Mouse (Mus musculus): ENCODE data around the gene Armcx5.
A peak's percentile ranks its signal among the peaks of the same experiment; 100 is the strongest.
"Not testable (repeated sequence)": the region's sequence is repeated elsewhere in the genome, so short reads cannot be mapped to it uniquely, and the experiment has no call there.

Gene Armcx5

DNA sequence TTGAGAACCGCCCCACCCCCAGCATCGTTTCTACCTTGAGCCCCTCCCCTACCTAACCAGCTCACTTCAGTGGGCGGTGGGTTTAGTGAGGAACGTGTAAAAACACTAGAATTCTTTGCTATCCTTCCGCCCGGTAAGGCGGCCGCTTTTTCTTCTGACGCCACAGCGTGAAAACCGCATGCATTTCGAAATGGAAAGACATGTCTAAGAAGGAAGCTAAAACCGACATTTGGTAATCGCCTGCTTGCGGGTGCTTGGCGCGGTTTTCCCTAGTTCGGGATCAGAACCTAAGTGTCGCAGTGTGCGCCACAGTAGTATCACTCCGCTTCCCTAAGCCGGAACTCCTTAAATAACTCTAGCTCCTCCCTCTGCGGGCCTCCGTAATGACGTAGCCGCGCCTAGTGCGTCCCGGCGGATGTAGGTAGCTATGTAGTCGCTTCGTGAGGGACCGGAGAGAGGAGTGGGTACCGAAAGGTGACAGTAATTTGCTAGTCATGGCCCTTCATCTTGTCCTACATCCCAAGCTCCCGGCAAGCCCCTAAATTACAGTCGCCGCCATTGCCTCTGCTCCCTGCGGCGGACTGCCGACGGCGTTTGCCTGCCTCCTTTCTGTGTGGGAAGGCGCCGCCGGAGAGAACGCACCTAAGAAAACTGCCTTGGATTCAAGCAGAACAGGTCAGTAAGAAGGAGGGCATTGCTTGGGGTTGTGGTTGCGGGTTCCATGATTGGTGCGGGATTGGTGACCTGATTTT lies at the start of gene Armcx5, which contains the start of gene Gprasp1:
TSS of gene Armcx5 (plus strand) at position 430 of the 752 bp plus-strand sequence.
TSS of gene Gprasp1 (plus strand) at position 430 of the 752 bp plus-strand sequence.
- DNase-seq: peak; percentile 88

DNA sequence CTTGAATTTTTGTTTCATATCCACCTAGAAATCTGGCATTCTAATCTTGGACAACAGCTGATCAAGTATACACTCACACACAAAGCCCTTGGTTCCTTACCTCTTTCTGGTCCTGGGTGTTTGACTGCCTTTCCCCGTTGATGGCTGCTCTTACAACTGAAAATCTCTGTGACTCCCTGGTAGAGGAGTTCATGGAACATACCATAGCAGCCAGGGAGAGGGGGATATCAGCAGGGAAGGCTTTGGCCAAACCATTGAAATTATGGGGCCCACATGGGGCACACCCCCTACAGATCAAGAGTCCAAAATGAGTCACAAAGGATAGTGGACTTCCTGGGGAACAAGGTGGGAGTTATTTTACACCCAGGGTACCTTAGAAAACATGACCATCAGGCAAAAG lies 48.9 kb upstream of the Armcx5 start, which contains the start of gene Tcp11x2:
TSS of gene Tcp11x2 (minus strand) at position 158 of the 400 bp plus-strand sequence.
- no peak for DNase-seq

DNA sequence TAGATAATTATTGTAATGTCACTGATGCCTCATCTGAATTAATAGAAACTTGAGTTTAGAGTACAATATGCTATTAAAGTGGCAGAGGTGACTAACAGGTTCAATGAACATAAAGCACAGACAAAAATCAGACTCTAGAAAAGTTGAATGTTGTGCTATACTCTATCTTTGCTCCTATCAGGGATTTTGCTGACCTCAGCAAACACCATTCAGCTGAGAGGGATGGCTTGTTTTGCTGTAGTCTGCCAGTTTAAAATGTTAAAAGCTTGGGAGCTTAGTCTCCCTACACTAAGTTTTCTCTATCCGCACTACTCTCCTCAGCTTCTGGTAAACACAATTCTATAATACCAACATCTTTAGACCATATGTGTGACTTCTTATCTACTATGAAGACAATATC lies 39.4 kb upstream of the Armcx5 start:
- no peak for DNase-seq

DNA sequence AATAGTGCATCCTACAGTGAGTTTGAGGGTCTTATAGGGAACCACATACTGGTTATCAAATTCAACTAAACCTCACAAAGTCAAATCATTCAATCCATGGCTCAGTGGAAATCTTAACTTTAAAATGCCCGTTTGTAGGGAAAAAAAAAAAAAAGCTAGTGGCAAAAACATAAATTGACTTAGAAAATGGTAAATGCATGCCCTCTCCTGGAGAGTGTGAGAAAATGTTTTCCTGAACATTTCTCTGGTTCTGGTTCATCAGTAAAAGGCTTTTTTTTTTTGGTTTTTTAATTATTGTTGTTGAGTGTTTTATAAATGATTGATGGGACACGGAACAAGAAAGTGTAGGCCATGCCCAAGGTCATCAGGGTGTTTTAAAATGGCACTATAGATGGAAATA lies 38.2 kb upstream of the Armcx5 start:
- DNase-seq: no peak

DNA sequence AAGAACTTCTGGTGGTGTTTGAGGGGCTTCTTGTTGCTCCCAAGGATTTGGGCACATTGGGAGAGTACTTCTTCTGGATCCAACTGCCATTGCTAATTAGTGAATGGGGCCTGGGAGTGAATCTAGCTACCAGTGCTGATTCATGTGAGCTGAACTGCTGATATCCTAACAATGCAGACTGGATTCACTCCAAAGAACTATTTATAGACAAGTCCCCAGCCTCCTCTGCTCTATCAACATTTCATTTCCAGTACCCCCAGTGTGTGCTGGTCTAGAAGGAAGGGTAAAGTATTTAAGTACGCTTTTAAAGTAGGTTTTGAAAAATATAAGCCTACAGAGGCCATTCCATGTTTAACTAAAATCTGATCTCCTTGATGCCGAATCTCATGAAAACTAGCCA lies 29.7 kb upstream of the Armcx5 start:
- no peak for DNase-seq

DNA sequence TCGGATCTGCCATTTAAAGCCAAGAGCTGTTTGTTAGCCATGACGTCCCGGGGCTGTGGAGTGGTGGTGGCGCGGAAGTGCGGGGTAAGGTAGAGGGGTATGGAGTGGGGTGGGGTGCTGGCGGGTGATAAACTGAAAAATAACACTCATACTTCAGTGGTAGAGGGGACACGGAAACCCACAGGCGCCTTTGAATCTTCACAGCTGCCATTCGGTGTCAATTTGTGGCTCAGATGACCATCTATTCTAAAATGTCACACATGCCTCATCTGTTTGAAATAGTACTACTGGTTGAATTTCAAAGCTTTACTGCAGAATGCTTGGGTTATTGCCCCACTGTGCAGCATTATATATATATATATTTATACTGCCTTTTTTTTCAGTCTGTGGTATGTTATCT lies 17.4 kb upstream of the Armcx5 start, which contains the start of gene Tmsb15a:
TSS of gene Tmsb15a (minus strand) at position 101 of the 400 bp plus-strand sequence.
- DNase-seq: no peak

DNA sequence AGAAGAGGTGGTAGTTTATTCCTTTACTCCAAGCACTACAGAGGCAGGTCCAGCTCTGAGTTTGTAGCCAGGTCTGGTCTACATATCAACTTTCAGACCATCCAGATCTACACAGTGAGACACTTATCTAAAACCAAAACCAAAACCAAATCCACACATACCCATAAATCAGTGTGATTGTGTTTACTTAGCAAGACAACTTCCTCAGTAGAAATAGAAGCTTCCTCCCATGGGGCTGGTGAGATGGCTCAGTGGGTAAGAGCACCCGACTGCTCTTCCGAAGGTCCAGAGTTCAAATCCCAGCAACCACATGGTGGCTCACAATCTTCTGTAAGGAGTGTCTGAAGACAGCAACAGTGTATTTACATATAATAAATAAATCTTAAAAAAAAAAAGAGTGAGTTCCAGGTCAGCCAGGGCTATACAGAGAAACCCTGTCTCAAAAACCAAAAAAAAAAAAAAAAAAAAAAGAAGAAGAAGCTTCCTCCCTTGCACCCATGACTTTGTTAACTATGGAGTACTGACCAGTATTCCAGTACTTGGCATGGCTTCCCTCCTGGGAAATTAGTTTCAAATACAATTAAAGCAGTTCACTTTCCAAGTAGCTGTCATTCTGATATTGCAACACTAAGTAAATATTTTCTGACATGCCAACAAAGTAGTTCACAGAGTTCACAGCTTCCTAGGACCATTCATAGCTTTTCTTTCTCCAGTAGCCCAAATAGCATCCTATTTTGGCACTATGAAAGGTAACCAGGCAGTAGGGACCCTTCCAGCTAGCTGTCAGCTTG lies 3.6 kb upstream of the Armcx5 start:
- no peak for DNase-seq

DNA sequence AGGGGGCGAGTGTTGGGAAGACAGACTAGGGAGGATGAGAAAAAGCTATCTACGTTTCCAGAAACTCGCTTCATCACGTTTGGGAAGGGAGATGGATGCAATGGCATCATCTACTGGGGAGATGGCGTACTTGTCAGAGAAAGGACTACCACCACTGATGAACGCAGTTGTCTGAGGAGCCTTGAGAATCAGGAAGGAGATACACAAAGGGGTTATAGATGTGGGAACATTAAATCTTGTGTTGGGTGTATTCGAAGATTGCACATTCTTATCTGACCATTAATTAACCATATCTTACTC lies 473 bp downstream of the Armcx5 start:
- DNase-seq: no peak

DNA sequence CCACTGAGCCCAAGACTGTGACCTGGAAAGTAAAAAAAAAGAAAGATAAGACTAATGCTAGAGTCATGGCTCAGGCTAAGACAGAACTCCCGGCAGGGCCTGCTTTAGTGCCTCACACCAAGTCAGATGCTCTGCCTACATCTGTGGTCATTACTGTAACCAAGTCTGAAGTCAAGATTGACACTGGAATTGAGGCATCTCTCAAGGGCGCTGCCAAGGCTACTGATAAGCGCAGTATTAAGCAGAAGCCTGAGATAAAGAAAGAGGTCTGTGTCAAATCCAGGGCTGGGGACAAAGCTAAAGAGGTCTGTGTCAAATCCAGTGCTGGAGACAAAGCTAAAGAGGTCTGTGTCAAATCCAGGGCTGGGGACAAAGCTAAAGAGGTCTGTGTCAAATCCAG lies 2.8 kb downstream of the Armcx5 start:
- DNase-seq: not testable (repeated sequence)

DNA sequence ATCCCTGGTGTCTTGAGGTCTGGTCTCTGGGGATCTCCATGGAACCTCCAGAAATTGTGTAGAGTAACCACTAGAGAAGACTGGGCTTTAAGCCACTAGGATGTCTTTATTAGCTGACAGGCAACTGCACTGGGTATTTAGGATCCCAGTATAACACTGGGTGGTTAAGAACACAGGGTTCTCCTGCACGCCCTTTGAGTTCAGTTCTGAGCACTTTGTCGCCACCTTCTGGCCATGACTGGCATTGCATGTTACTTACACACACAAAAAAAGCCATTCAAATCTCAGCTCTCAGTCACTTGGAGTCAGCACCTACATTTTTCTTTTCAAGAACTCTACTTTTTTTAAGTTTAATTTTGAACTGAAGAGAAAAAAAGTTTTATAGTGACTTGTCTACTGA lies 10.3 kb downstream of the Armcx5 start:
- DNase-seq: peak; percentile 74

DNA sequence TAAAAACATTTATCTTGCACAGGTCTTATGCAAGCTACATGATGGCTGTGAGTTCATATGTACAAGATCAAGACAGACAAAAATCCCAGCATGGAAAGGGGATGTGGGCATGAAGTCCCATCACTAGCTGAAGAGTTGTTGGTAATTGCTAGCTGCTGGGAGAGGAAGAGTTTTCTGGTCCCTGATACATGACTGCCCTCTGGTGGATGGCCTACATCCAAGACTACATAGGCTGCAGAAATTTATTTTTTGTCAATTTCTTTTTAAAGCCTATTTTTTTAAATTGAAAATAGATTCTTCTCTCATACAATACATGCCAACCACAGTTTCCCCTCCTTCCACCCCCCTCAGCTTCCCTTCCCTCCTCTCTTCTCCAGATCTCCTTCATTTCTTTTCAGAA lies 19.2 kb downstream of the Armcx5 start:
- peak; percentile 20 for DNase-seq

DNA sequence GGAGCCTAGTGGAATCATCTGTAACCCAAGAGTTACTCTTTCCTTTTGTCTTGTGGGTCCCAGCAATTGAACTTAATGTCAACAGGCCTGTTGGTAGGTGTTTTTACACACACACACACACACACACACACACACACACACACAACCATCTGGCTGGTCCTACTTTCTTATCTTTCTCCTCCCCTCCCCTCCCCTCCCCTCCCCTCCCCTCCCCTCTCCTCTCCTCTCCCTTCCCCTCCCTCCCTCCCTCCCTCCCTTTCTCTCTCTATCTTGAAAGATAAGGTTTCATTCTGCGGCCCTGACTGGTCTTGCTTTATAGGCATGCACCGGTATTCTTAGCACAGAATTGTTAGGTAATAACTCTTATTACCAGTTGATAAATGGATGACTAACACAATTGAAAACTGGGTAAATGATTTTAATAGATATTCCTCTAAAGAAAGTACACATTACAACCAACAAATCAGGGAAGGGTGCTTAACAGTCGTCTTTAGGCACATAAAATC lies 25.6 kb downstream of the Armcx5 start:
- no peak for DNase-seq

DNA sequence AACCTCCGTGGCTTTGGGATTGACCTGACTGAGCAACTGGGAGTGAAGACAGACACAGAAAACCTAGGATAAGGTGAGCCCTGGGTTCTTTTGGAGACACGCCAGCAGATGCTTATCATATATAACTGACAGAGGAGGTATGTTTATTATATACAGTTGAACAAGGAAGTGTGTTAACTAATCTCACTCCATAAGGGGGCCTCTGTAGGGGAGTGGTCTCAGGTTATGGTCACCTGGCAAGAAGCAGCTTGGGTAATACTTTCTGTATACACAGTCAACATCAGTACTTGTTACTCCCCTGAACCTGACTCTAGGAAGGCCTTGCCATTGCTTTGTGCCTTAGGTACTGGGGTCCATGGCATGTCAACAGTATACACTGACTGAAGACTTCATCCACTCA lies 26.0 kb downstream of the Armcx5 start:
- no peak for DNase-seq

DNA sequence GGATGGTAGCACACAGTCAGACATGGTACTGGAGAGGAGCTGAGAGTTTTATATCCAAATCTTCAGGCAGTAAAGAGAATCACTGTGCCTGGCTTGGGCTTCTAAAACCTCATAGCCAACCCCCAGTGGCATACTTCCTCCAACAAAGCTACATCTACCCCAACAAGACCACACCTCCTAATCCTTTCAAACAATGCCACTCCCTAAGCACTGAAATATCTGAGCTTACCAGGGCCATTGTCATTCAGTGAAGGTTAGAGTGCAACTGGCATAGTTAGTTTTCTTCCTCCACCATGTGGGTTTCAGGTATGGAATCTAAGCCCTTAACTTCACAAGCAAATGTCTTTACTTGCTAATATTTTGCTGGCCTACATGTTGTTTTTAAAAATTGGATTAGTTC lies 49.0 kb downstream of the Armcx5 start:
- DNase-seq: no peak

DNA sequence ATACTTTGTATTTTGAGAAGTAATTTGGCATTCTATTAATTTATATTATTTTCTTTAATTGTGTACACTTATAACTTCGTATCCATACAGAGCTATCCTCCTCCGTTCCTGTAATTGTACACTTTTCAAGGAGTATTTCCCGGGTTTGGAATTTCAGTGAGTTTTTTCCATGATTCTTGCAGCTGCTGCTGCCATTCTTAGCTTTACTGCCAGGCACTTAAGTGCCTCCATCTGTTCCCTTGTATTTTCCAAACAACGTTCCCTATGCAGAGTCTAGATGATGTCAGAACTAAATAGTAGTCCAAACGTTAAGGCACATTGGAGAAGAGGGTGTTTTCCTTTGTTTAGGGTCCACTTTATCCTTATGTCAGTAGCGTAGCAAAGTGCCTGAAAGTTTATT lies 49.8 kb downstream of the Armcx5 start:
- DNase-seq: no peak

DNA sequence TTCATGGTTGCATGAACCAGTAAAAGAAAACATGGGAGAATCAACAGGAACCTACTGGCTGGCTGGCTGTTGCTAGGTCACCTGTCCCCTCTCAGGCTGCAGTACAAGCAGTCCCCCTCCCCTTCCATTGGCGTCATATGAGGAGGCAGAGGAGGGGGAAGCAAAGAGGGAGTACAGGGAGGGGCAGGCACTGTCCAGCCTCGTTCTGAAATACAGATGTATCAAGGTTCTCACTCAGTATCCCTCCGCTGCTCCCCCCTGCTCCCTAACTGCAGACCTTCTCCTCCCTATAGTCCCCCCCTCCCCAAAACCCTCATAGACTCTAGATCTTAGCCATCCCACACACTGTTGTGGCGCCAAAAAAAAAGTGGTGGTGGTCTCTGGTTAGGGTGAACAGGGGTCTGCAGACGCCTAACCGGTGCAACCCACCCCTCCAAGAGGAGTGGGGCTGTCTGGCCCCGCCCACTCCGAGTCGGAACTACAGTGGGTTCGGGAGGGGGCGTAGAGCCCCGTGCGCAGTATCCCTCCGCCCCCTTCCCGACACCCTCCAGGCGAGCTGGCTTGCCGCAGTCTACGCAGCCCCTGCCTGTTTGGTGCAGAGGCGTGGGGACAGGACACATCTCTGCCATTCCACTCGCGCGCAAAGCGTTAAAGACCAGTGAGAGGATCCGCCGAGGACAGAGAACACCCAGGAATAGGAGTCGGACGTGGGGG lies 53.2 kb downstream of the Armcx5 start:
- peak; percentile 47 for DNase-seq

DNA sequence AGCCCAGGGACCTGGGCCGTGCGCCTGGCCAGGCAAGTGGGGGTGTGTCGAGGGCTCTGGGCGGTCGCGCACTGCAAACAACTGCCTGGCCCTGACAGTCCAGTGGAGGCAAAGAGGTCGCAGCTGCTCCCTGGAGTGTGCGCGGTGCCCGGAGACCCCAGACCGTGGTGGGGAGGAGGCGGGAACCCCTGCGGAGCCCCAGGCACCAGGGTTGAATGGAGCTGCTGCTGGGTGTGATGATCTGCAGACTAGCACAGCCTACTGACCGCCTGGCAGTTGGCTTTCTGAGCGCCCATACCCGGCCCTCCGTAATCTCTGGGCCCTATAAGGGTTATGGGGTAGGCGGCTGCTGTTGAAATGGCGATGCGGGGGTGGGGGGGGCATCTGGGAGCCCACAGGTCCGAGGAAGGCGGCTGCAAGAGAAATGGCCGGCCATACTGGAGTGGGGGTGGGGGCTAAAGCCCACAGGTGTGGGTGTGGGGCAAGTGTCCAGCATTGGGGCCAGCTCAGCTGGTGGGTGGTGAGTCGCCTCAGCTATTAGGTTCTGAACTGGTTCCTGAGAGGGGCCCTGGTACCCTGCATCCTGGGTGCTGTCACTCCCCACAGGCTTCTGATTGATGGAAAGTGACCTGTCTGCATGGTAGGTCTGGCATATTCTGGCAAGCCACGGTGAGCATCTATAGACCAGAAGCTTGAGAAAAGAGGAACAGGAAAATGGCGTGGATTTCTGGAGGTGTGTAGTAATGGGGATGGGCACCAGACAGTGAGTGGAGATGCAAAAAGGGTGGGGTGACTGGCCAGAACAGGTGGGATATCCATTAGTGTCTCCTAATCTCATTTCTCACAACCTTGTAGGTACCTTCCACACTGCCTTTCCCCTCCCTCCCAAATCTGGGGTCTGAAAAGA lies 54.0 kb downstream of the Armcx5 start:
- DNase-seq: peak; percentile 33

Measured in cerebellum, adult 8-10 months (tissue).